Mouse (Mus musculus) olfactory bulb, adult 2 months (tissue): ENCODE data around the gene Tnpo3. TPM values are rescaled to one million over a fixed set of nuclear protein-coding genes. Genes with fewer than 3 reads are reported as not detected.

Source experiments
- H3K27ac ChIP-seq: fragments of 200-500 bp; 2 replicates; pipeline ENCODE4 v1.5.1; 2012; ENCODE audit warnings: low read depth, low read length; ENCODE audit not compliant: insufficient read depth
- H3K4me1 ChIP-seq: fragments of 200-500 bp; 2 replicates; pipeline ENCODE4 v1.6.1; 2012; ENCODE audit warnings: low read length; ENCODE audit not compliant: control insufficient read depth, insufficient read depth
- H3K4me3 ChIP-seq: fragments of 200-500 bp; 2 replicates; pipeline ENCODE4 v1.5.1; 2012; ENCODE audit warnings: mild to moderate bottlenecking, low read depth, low read length, moderate library complexity; ENCODE audit not compliant: insufficient read depth
- CTCF ChIP-seq: fragments of 200-500 bp; IDR thresholded peaks from 2 replicates; pipeline ENCODE4 v1.5.1; 2012; ENCODE audit warnings: low read depth, mild to moderate bottlenecking, low read length, moderate library complexity; ENCODE audit not compliant: insufficient read depth
- POLR2A ChIP-seq: fragments of 200-500 bp; IDR thresholded peaks from 2 replicates; pipeline ENCODE4 v1.6.1; 2012; ENCODE audit warnings: mild to moderate bottlenecking, low read depth, low read length, moderate library complexity; ENCODE audit not compliant: insufficient read depth
- WGBS: fragments of 180-500 bp; shearing (Covaris S2); methylation state at CpG from one replicate; pipeline ENCODE4 v1.1.7; 2018; 5-methylcytosine and 5-hydroxymethylcytosine counted together
- polyA plus RNA-seq: library from polyadenylated mRNA; stranded (reverse); fragments of >200 nt; gene quantifications from 2 replicates; pipeline ENCODE4 v1.2.4, GENCODE M21; 2012; ENCODE audit warnings: low replicate concordance; ENCODE audit not compliant: missing spikeins, insufficient read depth, insufficient read length

The Tnpo3 gene
- polyA plus RNA-seq, 1 experiment: not detected

DNA sequence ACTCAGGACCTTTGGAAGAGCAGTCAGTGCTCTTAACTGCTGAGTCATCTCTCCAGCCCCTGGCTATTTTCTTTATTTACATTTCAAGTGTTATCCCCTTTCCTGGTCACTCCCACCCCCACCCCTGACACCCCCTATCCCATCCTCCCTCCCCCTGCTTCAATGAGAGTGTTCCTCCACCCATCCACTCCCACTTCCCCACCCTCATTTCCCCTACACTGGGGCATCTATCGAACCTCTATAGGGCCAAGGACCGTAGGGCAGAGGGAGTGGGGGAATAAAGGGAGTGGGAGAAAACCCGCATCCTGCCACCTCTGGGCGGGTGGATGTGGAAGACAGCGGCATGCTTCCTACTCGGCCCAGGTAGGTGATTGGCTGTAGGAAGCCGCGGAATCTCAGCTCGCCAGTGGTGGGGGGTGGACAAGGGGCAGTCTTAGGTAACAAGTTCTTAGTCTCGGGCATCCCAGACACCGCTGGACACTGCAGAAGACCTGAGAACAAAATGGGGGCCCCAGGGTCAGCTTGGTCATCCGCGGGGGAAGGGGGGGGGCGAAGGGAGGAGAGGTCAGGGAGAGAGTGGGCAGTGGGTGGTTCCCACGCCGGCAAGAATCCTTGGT lies 29.3 kb upstream of the Tnpo3 start:
- TF ChIP-seq CTCF (no peak), POLR2A (no peak)
- Histone ChIP-seq H3K4me3 (no peak overlapping the region), H3K27ac (no peak overlapping the region), H3K4me1 (no peaks in the 10 kb centered on the region)
- 17% methylated on average over 16 of the region's 16 CpGs for WGBS

DNA sequence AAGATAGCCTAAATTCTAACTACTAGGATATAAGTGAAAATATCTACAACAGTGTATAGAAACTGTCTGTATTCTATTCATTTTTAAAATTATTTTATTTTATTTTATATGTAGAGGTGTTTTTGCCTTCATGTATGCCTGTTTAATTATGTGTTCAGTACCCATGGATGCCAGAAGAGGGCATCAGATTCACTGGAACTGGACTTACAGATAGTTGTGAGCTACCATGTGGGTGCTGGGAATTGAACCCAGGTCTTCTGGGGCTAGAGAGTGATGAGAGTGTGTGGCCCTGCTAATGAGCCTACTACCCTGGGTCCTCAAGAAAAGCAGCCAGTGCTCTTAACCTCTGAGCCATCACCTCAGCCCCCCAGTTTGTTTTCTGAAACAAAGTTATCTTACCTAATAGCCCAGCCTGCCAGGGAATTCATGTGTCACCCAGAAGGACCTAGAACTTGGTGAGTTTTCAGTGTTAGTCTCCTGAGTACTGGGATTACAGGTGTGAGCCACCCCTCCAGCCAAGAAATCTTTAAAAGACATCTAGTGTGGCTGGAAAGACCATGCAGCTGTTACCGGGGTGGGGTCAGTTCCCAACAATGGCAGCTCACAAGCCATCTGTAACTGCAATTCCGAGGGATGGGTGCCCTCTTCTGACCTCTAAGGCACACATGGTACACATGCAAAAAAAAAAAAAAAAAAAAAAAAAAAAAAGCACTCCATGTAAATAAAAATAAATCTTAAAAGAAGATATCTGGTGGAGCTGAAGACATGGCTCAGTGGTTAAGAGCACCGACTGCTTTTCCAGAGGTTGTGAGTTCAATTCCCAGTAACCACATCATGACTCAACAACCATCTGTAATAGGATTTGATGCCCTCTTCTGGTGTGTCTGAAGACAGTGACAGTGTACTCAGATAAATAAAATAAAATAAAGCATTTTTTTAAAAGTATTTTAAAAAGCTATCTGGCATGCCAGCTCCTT lies 28.0 kb upstream of the Tnpo3 start:
- H3K4me1 ChIP-seq: no peaks in the 10 kb centered on the region
- no peak overlapping the region for H3K4me3 ChIP-seq
- H3K27ac ChIP-seq: no peak overlapping the region
- TF ChIP-seq POLR2A (no peak), CTCF (no peak)
- WGBS: 86% methylated on average over 3 of the region's 3 CpGs

DNA sequence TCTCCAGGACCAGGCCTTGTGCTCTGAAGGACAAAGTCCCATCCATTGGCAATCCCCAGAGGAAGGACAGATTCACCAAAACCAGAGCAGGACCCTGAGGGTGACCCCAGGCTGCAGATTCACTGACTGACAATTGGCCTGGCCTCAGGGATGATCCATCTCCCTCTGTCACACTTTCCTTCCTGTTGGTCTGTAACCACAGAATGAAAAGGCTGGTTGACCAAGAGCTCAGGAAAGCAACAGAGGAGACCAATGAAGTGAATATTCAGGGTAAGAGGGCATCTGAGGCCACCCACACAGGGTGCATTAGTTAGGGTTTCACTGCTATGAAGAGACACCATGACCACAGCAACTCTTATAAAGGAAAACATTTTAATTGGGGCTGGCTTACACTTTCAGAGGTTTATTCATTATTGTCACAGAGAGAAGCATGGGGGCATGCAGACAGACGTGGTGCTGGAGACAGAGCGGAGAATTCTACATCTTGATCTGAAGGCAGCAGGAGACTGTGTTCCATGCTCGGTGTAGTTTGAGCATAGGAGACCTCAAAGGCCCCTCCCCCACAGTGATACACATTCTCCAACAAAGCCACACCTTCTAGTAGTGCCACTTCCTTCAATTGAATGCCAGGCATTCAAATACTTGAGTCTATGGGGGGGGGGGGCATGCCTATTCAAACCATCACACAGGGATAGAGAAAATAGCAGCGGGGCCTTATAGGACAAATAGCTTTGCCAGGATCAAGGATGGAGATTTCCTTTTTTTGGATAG lies 26.8 kb upstream of the Tnpo3 start:
- TF ChIP-seq POLR2A: no peak
- no peak for TF ChIP-seq CTCF
- no peak overlapping the region for H3K4me3 ChIP-seq
- 81% methylated on average over 4 of the region's 4 CpGs for WGBS
- H3K27ac ChIP-seq: no peak overlapping the region
- no peaks in the 10 kb centered on the region for H3K4me1 ChIP-seq

DNA sequence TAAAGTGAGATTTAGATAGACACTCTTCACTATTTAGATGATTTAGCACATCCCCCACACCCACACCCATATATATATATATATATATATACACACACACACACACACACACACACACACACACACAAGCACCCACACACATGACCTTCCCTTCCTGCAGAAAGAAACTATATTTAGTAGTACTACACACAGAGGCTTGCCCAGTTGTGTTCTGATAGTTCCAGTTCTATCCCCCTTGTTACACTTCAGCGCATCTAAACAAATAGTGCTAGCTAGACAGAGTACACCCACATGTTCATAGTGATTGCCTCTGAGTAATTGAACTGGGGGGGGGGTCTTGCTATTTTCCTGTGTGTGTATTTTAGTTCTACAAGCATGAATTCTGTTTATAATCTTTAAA lies 24.9 kb upstream of the Tnpo3 start:
- H3K4me1 ChIP-seq: no peaks in the 10 kb centered on the region
- H3K27ac ChIP-seq: no peak overlapping the region
- TF ChIP-seq CTCF (no peak), POLR2A (no peak)
- 59% methylated on average over 1 of the region's 1 CpGs for WGBS
- H3K4me3 ChIP-seq: no peak overlapping the region

DNA sequence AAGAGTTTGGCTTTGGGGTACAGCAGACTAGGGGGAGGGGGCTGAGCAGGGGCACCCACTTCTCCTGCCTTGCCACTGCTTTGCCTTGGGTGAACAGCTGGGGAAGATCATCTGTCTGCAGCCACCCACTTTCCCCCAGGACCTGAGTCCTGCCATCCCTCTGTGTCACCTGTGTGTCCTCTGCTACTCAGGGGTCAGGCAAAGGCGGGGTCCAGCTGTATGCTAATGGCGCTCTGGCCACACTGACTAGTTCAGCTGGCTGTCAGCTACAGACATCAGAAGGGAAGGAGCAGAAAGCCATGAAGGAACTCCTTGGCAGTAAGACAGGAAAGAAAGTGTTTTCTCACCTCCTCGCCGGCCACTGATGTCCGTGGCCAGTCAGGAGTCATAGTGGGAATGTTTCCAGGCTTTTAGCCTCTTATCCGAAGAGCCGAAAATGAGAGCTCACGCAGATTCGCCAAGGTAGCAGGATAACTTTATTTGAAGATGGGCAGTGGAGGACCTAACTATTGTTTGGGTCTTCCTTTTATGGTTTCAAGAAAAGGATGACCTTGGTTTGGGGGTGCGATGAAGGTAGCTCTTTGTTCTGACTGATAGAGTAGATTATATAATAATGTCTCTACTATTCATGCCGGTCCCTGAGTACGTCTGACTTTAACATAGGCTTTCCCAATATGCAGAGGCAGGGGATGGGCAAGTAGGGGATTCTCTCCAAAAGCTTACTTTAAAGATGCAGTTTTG lies 23.0 kb upstream of the Tnpo3 start:
- Histone ChIP-seq H3K4me1 (no peaks in the 10 kb centered on the region), H3K4me3 (no peak overlapping the region), H3K27ac (no peak overlapping the region)
- TF ChIP-seq CTCF (no peak), POLR2A (no peak)
- 59% methylated on average over 12 of the region's 12 CpGs for WGBS

DNA sequence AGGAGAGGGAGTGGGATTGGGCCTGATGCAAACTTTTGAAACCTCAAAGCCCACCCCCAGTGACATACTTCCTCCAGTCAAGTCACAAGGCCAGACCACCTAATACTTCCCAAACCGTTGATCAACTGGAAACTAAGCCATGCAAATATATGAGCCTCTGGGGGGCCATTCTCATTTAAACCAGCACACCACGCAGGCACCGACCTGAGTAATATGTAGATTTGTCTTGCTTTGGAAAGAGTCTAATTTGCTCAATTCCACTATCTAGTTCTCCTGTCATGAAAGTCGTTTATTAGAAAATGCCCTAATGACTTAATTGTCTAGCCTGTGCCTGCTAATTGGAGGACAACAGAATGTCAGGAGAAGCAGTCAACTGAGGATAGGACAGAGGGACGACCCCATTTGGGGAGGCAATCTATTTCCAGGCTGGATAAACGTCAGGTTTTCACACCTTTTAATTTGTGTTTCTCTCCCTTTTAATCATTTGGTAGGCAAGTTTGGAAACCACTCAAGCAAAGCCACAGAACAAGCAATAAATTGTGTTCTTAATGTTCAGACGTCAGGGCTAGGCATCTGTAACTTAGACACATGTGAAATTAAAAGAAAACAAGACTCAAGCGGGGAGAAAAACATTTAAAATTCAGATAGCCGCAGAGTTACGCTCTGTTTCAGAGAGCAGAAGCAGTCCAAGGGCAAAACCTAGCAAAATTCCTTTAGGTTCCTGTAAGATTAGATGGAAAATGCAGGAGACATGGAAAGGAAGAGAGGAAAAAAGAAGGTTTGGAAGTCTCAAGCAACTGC lies 22.3 kb upstream of the Tnpo3 start:
- TF ChIP-seq POLR2A (no peak), CTCF (no peak)
- WGBS: 28% methylated on average over 10 of the region's 10 CpGs
- Histone ChIP-seq H3K27ac (no peak overlapping the region), H3K4me1 (no peaks in the 10 kb centered on the region), H3K4me3 (no peak overlapping the region)

DNA sequence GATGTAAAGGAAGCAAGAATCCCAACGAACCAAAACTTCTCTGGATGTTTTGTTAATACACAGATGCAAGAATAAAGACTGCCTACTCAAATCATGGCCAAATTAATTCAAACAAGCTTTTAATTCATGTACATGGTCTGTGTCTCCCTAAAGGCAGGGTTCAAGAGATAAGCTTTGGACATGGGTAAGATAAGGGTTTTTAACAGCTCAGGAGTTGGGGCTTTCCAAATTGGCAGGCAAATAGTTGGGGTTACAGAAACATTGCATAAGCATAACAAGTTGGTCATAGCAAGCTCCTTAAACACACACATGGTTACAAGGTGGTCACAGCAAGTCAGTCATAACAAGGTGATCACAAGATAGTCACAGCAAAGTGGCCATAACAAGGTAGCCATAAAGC lies 20.5 kb upstream of the Tnpo3 start:
- TF ChIP-seq POLR2A: no peak
- TF ChIP-seq CTCF: no peak
- 92% methylated on average over 1 of the region's 1 CpGs for WGBS
- Histone ChIP-seq H3K4me3 (no peak overlapping the region), H3K4me1 (no peaks in the 10 kb centered on the region), H3K27ac (no peak overlapping the region)

DNA sequence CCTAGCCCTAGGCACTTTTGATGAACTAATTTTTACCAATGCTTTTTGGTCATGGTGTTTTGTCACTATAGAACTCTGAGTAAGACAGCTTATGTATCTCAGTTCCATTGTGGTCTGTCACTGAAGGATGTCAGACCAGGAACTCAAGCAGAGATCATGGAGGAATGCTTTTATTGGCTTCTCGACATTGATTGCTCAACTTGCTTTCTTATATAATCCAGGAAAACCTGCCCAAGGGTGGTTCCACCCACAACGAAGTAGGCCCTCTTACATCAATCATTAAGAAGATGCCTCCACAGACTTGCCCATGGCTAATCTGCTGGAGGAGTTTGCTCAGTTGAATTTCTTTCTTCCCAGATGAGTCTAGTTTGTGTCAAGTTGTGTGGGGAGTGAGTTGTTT lies 18.1 kb upstream of the Tnpo3 start:
- TF ChIP-seq POLR2A: no peak
- TF ChIP-seq CTCF: no peak
- no peaks in the 10 kb centered on the region for H3K4me1 ChIP-seq
- H3K4me3 ChIP-seq: no peak overlapping the region
- WGBS: 90% methylated on average over 2 of the region's 2 CpGs
- no peak overlapping the region for H3K27ac ChIP-seq
